Mouse (Mus musculus) MEL (cell line): Measurements from ENCODE around the gene Col8a1. TPM values are rescaled to one million over a fixed set of nuclear protein-coding genes. Genes with fewer than 3 reads are reported as not detected.

Experiments
- DNase-seq: peaks from one replicate; pipeline ENCODE4 v3.0.0; 2011; ENCODE audit warnings: low read depth, low spot score
- H3K27ac ChIP-seq: 2 replicates; pipeline ENCODE4 v1.5.1; 2012; ENCODE audit warnings: low read depth, mild to moderate bottlenecking, control low read depth, low read length, moderate library complexity; ENCODE audit not compliant: control insufficient read depth
- H3K27me3 ChIP-seq, 2 experiments: fragments of 150-350 bp in 1 of 2; sonication (generic) in 1 of 2; 2 replicates each; pipeline ENCODE4 v1.6.1; 2012; ENCODE audit warnings: low read length in 2 of 2, mild to moderate bottlenecking in 2 of 2, improper control_type of control experiment in 1 of 2, moderate library complexity in 1 of 2; ENCODE audit not compliant: insufficient read depth in 2 of 2, control insufficient read depth in 1 of 2
- H3K36me3 ChIP-seq, 2 experiments: 2 replicates each; pipeline ENCODE4 v1.6.1; 2012 to 2014; ENCODE audit warnings: low read length in 2 of 2, improper control_type of control experiment in 1 of 2, inconsistent platforms in 1 of 2, mild to moderate bottlenecking in 1 of 2; ENCODE audit not compliant: insufficient read depth in 2 of 2, control insufficient read depth in 1 of 2
- H3K4me1 ChIP-seq, 2 experiments: fragments of 150-350 bp in 1 of 2; sonication (generic) in 1 of 2; 2 replicates each; pipeline ENCODE4 v1.6.1; 2012; ENCODE audit warnings: low read length in 2 of 2, improper control_type of control experiment in 1 of 2, mild to moderate bottlenecking in 1 of 2; ENCODE audit not compliant: insufficient read depth in 2 of 2, control insufficient read depth in 1 of 2
- H3K4me3 ChIP-seq, 2 experiments: fragments of 150-350 bp in 1 of 2; sonication (generic) in 1 of 2; 2 replicates each; pipeline ENCODE4 v1.5.1; 2012; ENCODE audit warnings: low read depth in 2 of 2, low read length in 2 of 2, mild to moderate bottlenecking in 2 of 2, moderate library complexity in 2 of 2, control low read depth in 1 of 2, improper control_type of control experiment in 1 of 2; ENCODE audit not compliant: control insufficient read depth in 1 of 2, insufficient read depth in 1 of 2
- H3K79me2 ChIP-seq: 2 replicates; pipeline ENCODE4 v1.6.1; 2012; ENCODE audit warnings: mild to moderate bottlenecking, low read length, moderate library complexity; ENCODE audit not compliant: control insufficient read depth, poor library complexity, insufficient read depth
- H3K9ac ChIP-seq: 2 replicates; pipeline ENCODE4 v1.6.1; 2012; ENCODE audit warnings: low read depth, mild to moderate bottlenecking, control low read depth, low read length, moderate library complexity; ENCODE audit not compliant: control insufficient read depth, poor library complexity, severe bottlenecking
- H3K9me3 ChIP-seq: fragments of 150-350 bp; sonication (generic); replicated peaks from 2 replicates; pipeline ENCODE4 v1.6.1; 2012; ENCODE audit warnings: mild to moderate bottlenecking, low read length, improper control_type of control experiment, moderate library complexity; ENCODE audit not compliant: insufficient read depth
- BHLHE40 ChIP-seq: IDR thresholded peaks from 2 replicates; pipeline ENCODE4 v1.6.1; 2012; ENCODE audit warnings: low read depth, mild to moderate bottlenecking, inconsistent platforms, low read length, improper control_type of control experiment, borderline replicate concordance
- CHD1 ChIP-seq: IDR thresholded peaks from 2 replicates; pipeline ENCODE4 v1.6.1; 2012; ENCODE audit warnings: low read depth, mild to moderate bottlenecking, inconsistent platforms, low read length, improper control_type of control experiment
- CHD2 ChIP-seq: IDR thresholded peaks from 2 replicates; pipeline ENCODE4 v1.6.1; 2011; ENCODE audit warnings: low read length, improper control_type of control experiment
- E2F4 ChIP-seq: IDR thresholded peaks from 2 replicates; pipeline ENCODE4 v1.6.1; 2011; ENCODE audit warnings: low read depth, low read length, improper control_type of control experiment, borderline replicate concordance
- EP300 ChIP-seq, 2 experiments: IDR thresholded peaks; 2 replicates each; pipeline ENCODE4 v1.6.1; 2011; ENCODE audit warnings: improper control_type of control experiment in 2 of 2, low read length in 2 of 2, low read depth in 1 of 2, mild to moderate bottlenecking in 1 of 2
- GABPA ChIP-seq: IDR thresholded peaks from 2 replicates; pipeline ENCODE4 v1.6.1; 2012; ENCODE audit warnings: low read depth, mild to moderate bottlenecking, inconsistent platforms, low read length, improper control_type of control experiment, moderate library complexity
- HCFC1 ChIP-seq: IDR thresholded peaks from 2 replicates; pipeline ENCODE4 v1.6.1; 2012; ENCODE audit warnings: low read depth, mild to moderate bottlenecking, inconsistent platforms, low read length, improper control_type of control experiment, moderate library complexity
- KAT2A ChIP-seq: conservative IDR thresholded peaks from 2 replicates; pipeline ENCODE4 v1.6.1; 2012; ENCODE audit warnings: low read depth, low read length, improper control_type of control experiment, inconsistent platforms
- MAZ ChIP-seq: IDR thresholded peaks from 2 replicates; pipeline ENCODE4 v1.6.1; 2012; ENCODE audit warnings: low read depth, mild to moderate bottlenecking, inconsistent platforms, low read length, improper control_type of control experiment
- MEF2A ChIP-seq: IDR thresholded peaks from 2 replicates; pipeline ENCODE4 v1.6.1; 2014; ENCODE audit warnings: low read depth, mild to moderate bottlenecking, inconsistent platforms, low read length, improper control_type of control experiment; ENCODE audit not compliant: poor library complexity, insufficient replicate concordance, severe bottlenecking; ENCODE audit errors: extremely low read depth
- MXI1 ChIP-seq: IDR thresholded peaks from 2 replicates; pipeline ENCODE4 v1.6.1; 2011; ENCODE audit warnings: mild to moderate bottlenecking, low read depth, low read length, improper control_type of control experiment
- MYB ChIP-seq: IDR thresholded peaks from 2 replicates; pipeline ENCODE4 v1.6.1; 2011; ENCODE audit warnings: mild to moderate bottlenecking, low read depth, low read length, improper control_type of control experiment
- NRF1 ChIP-seq: IDR thresholded peaks from 2 replicates; pipeline ENCODE4 v1.6.1; 2014; ENCODE audit warnings: low read depth, mild to moderate bottlenecking, inconsistent platforms, low read length, improper control_type of control experiment, moderate library complexity; ENCODE audit not compliant: poor library complexity, insufficient read depth, severe bottlenecking
- POLR2A ChIP-seq, 2 experiments: IDR thresholded peaks; 2 replicates each; pipeline ENCODE4 v1.6.1; 2011 to 2012; ENCODE audit warnings: low read length in 2 of 2, mild to moderate bottlenecking in 2 of 2, control low read depth in 1 of 2, improper control_type of control experiment in 1 of 2, low read depth in 1 of 2, moderate library complexity in 1 of 2; ENCODE audit not compliant: control insufficient read depth in 1 of 2, insufficient read depth in 1 of 2, poor library complexity in 1 of 2
- POLR2AphosphoS2 ChIP-seq: IDR thresholded peaks from 2 replicates; pipeline ENCODE4 v1.6.1; 2011; ENCODE audit warnings: low read length, improper control_type of control experiment
- POLR2AphosphoS5 ChIP-seq: IDR thresholded peaks from 2 replicates; pipeline ENCODE4 v1.6.1; 2012; ENCODE audit warnings: low read depth, borderline replicate concordance, mild to moderate bottlenecking, inconsistent platforms, low read length, moderate library complexity, mixed read lengths
- RAD21 ChIP-seq: IDR thresholded peaks from 2 replicates; pipeline ENCODE4 v1.6.1; 2011; ENCODE audit warnings: mild to moderate bottlenecking, low read depth, low read length, improper control_type of control experiment
- SIN3A ChIP-seq: IDR thresholded peaks from 2 replicates; pipeline ENCODE4 v1.6.1; 2012; ENCODE audit warnings: low read length, improper control_type of control experiment, inconsistent platforms
- UBTF ChIP-seq: IDR thresholded peaks from 2 replicates; pipeline ENCODE4 v1.6.1; 2012; ENCODE audit warnings: low read depth, mild to moderate bottlenecking, inconsistent platforms, low read length, improper control_type of control experiment, moderate library complexity, borderline replicate concordance; ENCODE audit not compliant: insufficient read depth
- ZC3H11A ChIP-seq: IDR thresholded peaks from 2 replicates; pipeline ENCODE4 v1.6.1; 2012; ENCODE audit warnings: low read depth, mild to moderate bottlenecking, inconsistent platforms, low read length, improper control_type of control experiment
- ZKSCAN1 ChIP-seq: IDR thresholded peaks from 2 replicates; pipeline ENCODE4 v1.6.1; 2012; ENCODE audit warnings: low read depth, mild to moderate bottlenecking, inconsistent platforms, low read length, improper control_type of control experiment, moderate library complexity
- ZMIZ1 ChIP-seq: IDR thresholded peaks from 2 replicates; pipeline ENCODE4 v1.6.1; 2012; ENCODE audit warnings: low read depth, mild to moderate bottlenecking, inconsistent platforms, low read length, improper control_type of control experiment, moderate library complexity
- ZNF384 ChIP-seq: IDR thresholded peaks from 2 replicates; pipeline ENCODE4 v1.6.1; 2012; ENCODE audit warnings: low read depth, mild to moderate bottlenecking, inconsistent platforms, low read length, improper control_type of control experiment
- polyA plus RNA-seq, 2 experiments: library from polyadenylated mRNA; stranded (reverse) in 1 of 2; unstranded in 1 of 2; fragments of >175 nt in 1 of 2; fragments of >200 nt in 1 of 2; gene quantifications; 2 replicates each; pipeline versions ENCODE4 v1.2.1 to v1.2.4; 2012; ENCODE audit warnings: low replicate concordance in 2 of 2, low read depth in 1 of 2; ENCODE audit not compliant: insufficient read length in 2 of 2, insufficient read depth in 1 of 2, missing spikeins in 1 of 2
- total RNA-seq: library from RNA; depleted of rRNA; stranded (reverse); fragments of 300-350 nt; gene quantifications from 2 replicates; pipeline ENCODE4 v1.2.3, GENCODE M21; 2012

The Col8a1 gene
- total and polyA plus RNA-seq, 3 experiments: not detected

GRCm38 (mm10) chr16:57753539-57754280 is 827 bp downstream of the Col8a1 start:
- Histone ChIP-seq H3K9ac (no peak overlapping the region), H3K27ac (no peak overlapping the region), H3K9me3 (no peaks in the 10 kb centered on the region), H3K27me3 (no peaks in the 10 kb centered on the region), H3K4me3 (no peak overlapping the region), H3K79me2 (no peaks in the 10 kb centered on the region), H3K36me3 (no peaks in the 10 kb centered on the region), H3K4me1 (no peaks in the 10 kb centered on the region)
- DNase-seq: no peak
- no peak for TF ChIP-seq KAT2A
- TF ChIP-seq NRF1: no peak
- TF ChIP-seq HCFC1: no peak
- TF ChIP-seq ZNF384: no peak
- TF ChIP-seq POLR2A (IDR thresholded peaks at IDR 0.05; ENCODE audit: control insufficient read depth in 1 of 2, insufficient read depth in 1 of 2, low read depth in 1 of 2, low read length in 2 of 2, poor library complexity in 1 of 2): no peak
- TF ChIP-seq POLR2AphosphoS5: no peak
- TF ChIP-seq UBTF: no peak
- TF ChIP-seq ZKSCAN1: no peak
- no peak for TF ChIP-seq GABPA
- no peak for TF ChIP-seq SIN3A
- no peak for TF ChIP-seq MEF2A

GRCm38 (mm10) chr16:57750549-57750948 is 4.0 kb downstream of the Col8a1 start:
- DNase-seq: no peak

GRCm38 (mm10) chr16:57748093-57748492 is 6.4 kb downstream of the Col8a1 start:
- DNase-seq: no peak
- no peak overlapping the region for H3K9ac ChIP-seq
- no peaks in the 10 kb centered on the region for H3K9me3 ChIP-seq
- no peak for TF ChIP-seq RAD21
- no peak for TF ChIP-seq POLR2AphosphoS2
- TF ChIP-seq ZKSCAN1: no peak
- no peak for TF ChIP-seq CHD2
- no peak for TF ChIP-seq POLR2A (IDR thresholded peaks at IDR 0.05; ENCODE audit: control insufficient read depth in 1 of 2, insufficient read depth in 1 of 2, low read depth in 1 of 2, low read length in 2 of 2, poor library complexity in 1 of 2)
- TF ChIP-seq CHD1: no peak
- no peak for TF ChIP-seq E2F4
- no peak for TF ChIP-seq BHLHE40
- no peak for TF ChIP-seq EP300 (IDR thresholded peaks at IDR 0.05; ENCODE audit: low read depth in 1 of 2, low read length in 2 of 2)
- no peak for TF ChIP-seq ZNF384
- no peak for TF ChIP-seq ZMIZ1
- TF ChIP-seq MXI1: no peak
- no peak for TF ChIP-seq GABPA
- TF ChIP-seq ZC3H11A: no peak
- no peak for TF ChIP-seq MYB
- no peak for TF ChIP-seq MAZ
- TF ChIP-seq HCFC1: no peak
- TF ChIP-seq, all 39 proteins: peak for 0
- Histone ChIP-seq H3K4me3 (no peak overlapping the region), H3K36me3 (no peaks in the 10 kb centered on the region), H3K27me3 (no peaks in the 10 kb centered on the region), H3K79me2 (no peaks in the 10 kb centered on the region), H3K27ac (no peak overlapping the region), H3K4me1 (no peaks in the 10 kb centered on the region)

More at GRCm38 (mm10) chr16:57750549-57750948, 4.0 kb downstream of the Col8a1 start:
- Histone ChIP-seq H3K79me2 (no peaks in the 10 kb centered on the region), H3K9me3 (no peaks in the 10 kb centered on the region), H3K9ac (no peak overlapping the region), H3K4me1 (no peaks in the 10 kb centered on the region), H3K27me3 (no peaks in the 10 kb centered on the region), H3K36me3 (no peaks in the 10 kb centered on the region), H3K27ac (no peak overlapping the region), H3K4me3 (no peak overlapping the region)
- TF ChIP-seq ZMIZ1: no peak
